Mouse (Mus musculus) intestine, embryonic 15.5 days (tissue): Measurements from ENCODE around the gene Ube2r2. TPM values are rescaled to one million over a fixed set of nuclear protein-coding genes. Genes with fewer than 3 reads are reported as not detected.

Experiments
- ATAC-seq: fragments of 200-750 bp; cut with Nextera tagmentation; 2 replicates; pipeline ENCODE4 v1.8.0; 2017; ENCODE audit warnings: moderate TSS enrichment, moderate library complexity
- H3K27ac ChIP-seq: fragments of 300-500 bp; sonication (generic); 2 replicates; pipeline ENCODE4 v1.5.1; 2015; ENCODE audit warnings: mild to moderate bottlenecking, inconsistent platforms
- H3K27me3 ChIP-seq: fragments of 300-500 bp; sonication (generic); replicated peaks from 2 replicates; pipeline ENCODE4 v1.6.1; 2015; ENCODE audit warnings: inconsistent platforms
- H3K36me3 ChIP-seq: fragments of 300-500 bp; sonication (generic); 2 replicates; pipeline ENCODE4 v1.6.1; 2015; ENCODE audit warnings: inconsistent platforms
- H3K4me1 ChIP-seq: fragments of 300-500 bp; sonication (generic); replicated peaks from 2 replicates; pipeline ENCODE4 v1.6.1; 2015; ENCODE audit warnings: inconsistent platforms
- H3K4me2 ChIP-seq: fragments of 300-500 bp; sonication (generic); replicated peaks from 2 replicates; pipeline ENCODE4 v1.6.1; 2015; ENCODE audit warnings: mild to moderate bottlenecking, inconsistent platforms
- H3K4me3 ChIP-seq: fragments of 300-500 bp; sonication (generic); replicated peaks from 2 replicates; pipeline ENCODE4 v1.5.1; 2015; ENCODE audit warnings: inconsistent platforms
- H3K9ac ChIP-seq: fragments of 300-500 bp; sonication (generic); 2 replicates; pipeline ENCODE4 v1.6.1; 2015; ENCODE audit warnings: inconsistent platforms
- H3K9me3 ChIP-seq: fragments of 300-500 bp; sonication (generic); 2 replicates; pipeline ENCODE4 v1.6.1; 2016; ENCODE audit warnings: inconsistent platforms
- WGBS: fragments of 180-500 bp; shearing (Covaris S2); methylation state at CpG from one replicate; pipeline ENCODE4 v1.1.7; 2015; 5-methylcytosine and 5-hydroxymethylcytosine counted together
- polyA plus RNA-seq: library from polyadenylated mRNA; unstranded; fragments of >200 nt; fragmentation: Nextera tagmentation; extraction: Ambion mirVana; gene quantifications from 2 replicates; pipeline ENCODE4 v1.2.1, GENCODE M21; 2015

The Ube2r2 gene
- polyA plus RNA-seq, 1 experiment from 2014 or later, result 68.6 TPM

- no peaks in the 10 kb centered on the region for H3K9me3 ChIP-seq
- H3K27me3 ChIP-seq, result no peaks in the 10 kb centered on the region
- H3K9ac ChIP-seq, result no peak overlapping the region
- H3K4me1 ChIP-seq, result 0 out of 2 replicates have a peak, but pooled peaks cover 3% of the 10 kb centered on the region
- no peak overlapping the region for H3K27ac ChIP-seq
- H3K36me3 ChIP-seq, result no peaks in the 10 kb centered on the region
- no peak overlapping the region for H3K4me3 ChIP-seq
- no peak for ATAC-seq
- WGBS, result 89% methylated on average over 1 of the region's 1 CpGs
- no peak overlapping the region for H3K4me2 ChIP-seq
These were observed 22.7 kb downstream of the Ube2r2 start for GRCm38 (mm10) chr4:41158251-41158650.

- no peaks in the 10 kb centered on the region for H3K27me3 ChIP-seq
- no peak overlapping the region for H3K4me3 ChIP-seq
- WGBS, result 91% methylated on average over 3 of the region's 3 CpGs
- ATAC-seq, result no peak
- peaks cover 11% of the 10 kb centered on the region for H3K4me1 ChIP-seq
- no peak overlapping the region for H3K27ac ChIP-seq
- no peak overlapping the region for H3K4me2 ChIP-seq
- H3K9ac ChIP-seq, result no peak overlapping the region
- no peaks in the 10 kb centered on the region for H3K9me3 ChIP-seq
- no peaks in the 10 kb centered on the region for H3K36me3 ChIP-seq
These were observed 25.7 kb downstream of the Ube2r2 start for GRCm38 (mm10) chr4:41161232-41161631.

GRCm38 (mm10) chr4:41164974-41165373 lies 29.4 kb downstream of the Ube2r2 start:
- H3K27ac ChIP-seq, result no peak overlapping the region
- H3K9ac ChIP-seq, result no peak overlapping the region
- H3K36me3 ChIP-seq, result 0 out of 2 replicates have a peak, but pooled peaks cover 2% of the 10 kb centered on the region
- no peaks in the 10 kb centered on the region for H3K27me3 ChIP-seq
- peaks cover 8% of the 10 kb centered on the region for H3K4me1 ChIP-seq
- no peak for ATAC-seq
- no peaks in the 10 kb centered on the region for H3K9me3 ChIP-seq
- H3K4me2 ChIP-seq, result no peak overlapping the region
- H3K4me3 ChIP-seq, result no peak overlapping the region
- WGBS, result 33% methylated on average over 2 of the region's 2 CpGs

GRCm38 (mm10) chr4:41165693-41166475 lies 30.3 kb downstream of the Ube2r2 start:
- H3K27ac ChIP-seq, result peak overlapping the region; percentile 44; the same call in 1 of the 2 replicates
- H3K9ac ChIP-seq, result no peak overlapping the region
- WGBS, result 60% methylated on average over 6 of the region's 6 CpGs
- no peak overlapping the region for H3K4me2 ChIP-seq
- H3K9me3 ChIP-seq, result no peaks in the 10 kb centered on the region
- 0 out of 2 replicates have a peak, but pooled peaks cover 2% of the 10 kb centered on the region for H3K36me3 ChIP-seq
- ATAC-seq, result peak; percentile 6; the same call in 1 of the 2 replicates
- H3K27me3 ChIP-seq, result no peaks in the 10 kb centered on the region
- H3K4me1 ChIP-seq, result peaks cover 8% of the 10 kb centered on the region
- no peak overlapping the region for H3K4me3 ChIP-seq

- Histone ChIP-seq H3K4me1 (no peaks in the 10 kb centered on the region), H3K27ac (no peak overlapping the region), H3K36me3 (0 out of 2 replicates have a peak, but pooled peaks cover 6% of the 10 kb centered on the region), H3K27me3 (no peaks in the 10 kb centered on the region), H3K9ac (no peak overlapping the region), H3K4me2 (no peak overlapping the region), H3K4me3 (no peak overlapping the region), H3K9me3 (no peaks in the 10 kb centered on the region)
- 77% methylated on average over 2 of the region's 2 CpGs for WGBS
- ATAC-seq, result no peak
These were observed 35.4 kb downstream of the Ube2r2 start for GRCm38 (mm10) chr4:41170970-41171369.

- 0 out of 2 replicates have a peak, but pooled peaks cover 7% of the 10 kb centered on the region for H3K36me3 ChIP-seq
- ATAC-seq, result no peak
- 86% methylated on average over 2 of the region's 2 CpGs for WGBS
- H3K4me1 ChIP-seq, result no peaks in the 10 kb centered on the region
- no peaks in the 10 kb centered on the region for H3K9me3 ChIP-seq
- H3K4me3 ChIP-seq, result no peak overlapping the region
- H3K9ac ChIP-seq, result no peak overlapping the region
- H3K4me2 ChIP-seq, result no peak overlapping the region
- H3K27me3 ChIP-seq, result no peaks in the 10 kb centered on the region
- no peak overlapping the region for H3K27ac ChIP-seq
These were observed 39.1 kb downstream of the Ube2r2 start for GRCm38 (mm10) chr4:41174631-41175030.

GRCm38 (mm10) chr4:41179825-41180725 lies 44.5 kb downstream of the Ube2r2 start:
- H3K4me3 ChIP-seq, result no peak overlapping the region
- no peaks in the 10 kb centered on the region for H3K27me3 ChIP-seq
- H3K9ac ChIP-seq, result no peak overlapping the region
- WGBS, result 85% methylated on average over 15 of the region's 15 CpGs
- ATAC-seq, result no peak
- no peaks in the 10 kb centered on the region for H3K4me1 ChIP-seq
- no peak overlapping the region for H3K27ac ChIP-seq
- no peaks in the 10 kb centered on the region for H3K9me3 ChIP-seq
- no peak overlapping the region for H3K4me2 ChIP-seq
- H3K36me3 ChIP-seq, result peaks cover 14% of the 10 kb centered on the region; the same call in 1 of the 2 replicates

GRCm38 (mm10) chr4:41189809-41190208 lies 54.3 kb downstream of the Ube2r2 start:
- Histone ChIP-seq H3K4me2 (no peak overlapping the region), H3K4me3 (no peak overlapping the region), H3K9ac (no peak overlapping the region), H3K27ac (no peak overlapping the region), H3K36me3 (peaks cover 28% of the 10 kb centered on the region), H3K4me1 (no peaks in the 10 kb centered on the region), H3K9me3 (no peaks in the 10 kb centered on the region), H3K27me3 (no peaks in the 10 kb centered on the region)
- 86% methylated on average over 2 of the region's 2 CpGs for WGBS
- ATAC-seq, result no peak

GRCm38 (mm10) chr4:41192544-41193512 lies 57.3 kb downstream of the Ube2r2 start:
- no peak overlapping the region for H3K4me2 ChIP-seq
- H3K27ac ChIP-seq, result no peak overlapping the region
- no peak overlapping the region for H3K4me3 ChIP-seq
- H3K27me3 ChIP-seq, result no peaks in the 10 kb centered on the region
- H3K9ac ChIP-seq, result no peak overlapping the region
- ATAC-seq, result no peak
- H3K36me3 ChIP-seq, result peaks cover 58% of the 10 kb centered on the region
- WGBS, result 63% methylated on average over 14 of the region's 14 CpGs
- H3K9me3 ChIP-seq, result no peaks in the 10 kb centered on the region
- H3K4me1 ChIP-seq, result no peaks in the 10 kb centered on the region

GRCm38 (mm10) chr4:41195328-41195727 lies 59.8 kb downstream of the Ube2r2 start:
- H3K4me1 ChIP-seq, result no peaks in the 10 kb centered on the region
- H3K9ac ChIP-seq, result no peak overlapping the region
- H3K27ac ChIP-seq, result no peak overlapping the region
- H3K27me3 ChIP-seq, result no peaks in the 10 kb centered on the region
- H3K4me3 ChIP-seq, result no peak overlapping the region
- H3K4me2 ChIP-seq, result no peak overlapping the region
- H3K36me3 ChIP-seq, result peaks cover 66% of the 10 kb centered on the region
- H3K9me3 ChIP-seq, result no peaks in the 10 kb centered on the region
- WGBS, result 91% methylated on average over 15 of the region's 15 CpGs
- ATAC-seq, result no peak

GRCm38 (mm10) chr4:41196861-41197610 lies 61.5 kb downstream of the Ube2r2 start:
- Histone ChIP-seq H3K9me3 (no peaks in the 10 kb centered on the region), H3K4me1 (no peaks in the 10 kb centered on the region), H3K36me3 (peaks cover 60% of the 10 kb centered on the region), H3K27me3 (no peaks in the 10 kb centered on the region), H3K4me3 (no peak overlapping the region), H3K27ac (no peak overlapping the region), H3K4me2 (no peak overlapping the region), H3K9ac (no peak overlapping the region)
- ATAC-seq, result no peak
- 65% methylated on average over 3 of the region's 3 CpGs for WGBS
